Mouse (Mus musculus) monocyte, adult 2 months (primary cell): ENCODE measurements around the gene Palm2.

Experiments
- DNase-seq, 2 experiments: peaks; one replicate each; pipeline ENCODE4 v3.0.0; 2022; ENCODE audit warnings: low spot score in 2 of 2, low read depth in 1 of 2

Palm2 gene

GRCm38 (mm10) chr4:57750651-57751050 lies 316.6 kb downstream of the Palm2 start:
- no peak for DNase-seq

DNA sequence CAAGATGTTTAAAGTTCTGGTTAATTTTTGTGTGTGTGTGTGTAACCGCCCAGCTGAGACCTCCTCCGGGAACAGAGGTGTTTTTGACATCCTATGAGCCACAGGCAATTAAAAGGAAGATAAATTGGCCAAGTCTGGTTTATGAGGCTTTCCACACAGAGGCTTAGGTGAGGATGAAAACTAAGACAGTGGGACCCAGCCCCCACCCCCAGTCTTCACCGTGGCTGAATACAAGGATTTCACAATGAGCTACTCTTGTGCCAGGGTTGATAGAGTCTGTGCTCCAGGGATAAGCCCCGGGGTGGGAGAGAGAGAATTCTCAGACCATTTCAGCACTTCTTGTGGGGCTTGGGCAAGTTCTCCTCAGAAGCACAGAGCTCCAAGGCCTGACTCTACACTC lies 317.0 kb downstream of the Palm2 start:
- DNase-seq, result no peak

GRCm38 (mm10) chr4:57751566-57751965 lies 317.5 kb downstream of the Palm2 start:
- DNase-seq, result no peak

GRCm38 (mm10) chr4:57755085-57755484 lies 321.0 kb downstream of the Palm2 start:
- DNase-seq, result no peak

DNA sequence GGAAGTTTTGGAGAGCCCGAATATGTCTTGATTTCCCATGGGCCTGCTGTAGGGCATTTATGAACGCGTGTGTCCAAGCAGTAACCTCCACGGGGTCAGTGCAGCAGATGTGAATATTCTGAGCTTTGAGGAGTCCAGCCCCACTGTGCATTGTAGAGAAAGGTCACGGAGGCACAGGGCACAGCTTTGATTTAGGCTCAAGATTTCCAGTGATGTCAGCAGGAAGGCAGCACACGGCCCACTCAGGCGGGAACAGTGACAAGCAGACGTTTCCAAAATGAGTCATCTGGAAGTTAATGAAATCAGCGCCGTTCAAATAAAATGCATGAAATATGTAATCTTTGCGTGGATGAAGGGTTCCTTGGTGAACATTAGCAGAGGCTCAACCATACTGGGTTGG lies 323.9 kb downstream of the Palm2 start:
- no peak for DNase-seq
